Mouse (Mus musculus): ENCODE results near the gene Elf4. TPM values are rescaled to one million over a fixed set of nuclear protein-coding genes. Genes with fewer than 3 reads are reported as not detected.
A peak's percentile ranks its signal among the peaks of the same experiment; 100 is the strongest.

Gene Elf4
- total and polyA plus RNA-seq, 3 experiments, result 4.5 to 7.6 (median 5.0) TPM

DNA sequence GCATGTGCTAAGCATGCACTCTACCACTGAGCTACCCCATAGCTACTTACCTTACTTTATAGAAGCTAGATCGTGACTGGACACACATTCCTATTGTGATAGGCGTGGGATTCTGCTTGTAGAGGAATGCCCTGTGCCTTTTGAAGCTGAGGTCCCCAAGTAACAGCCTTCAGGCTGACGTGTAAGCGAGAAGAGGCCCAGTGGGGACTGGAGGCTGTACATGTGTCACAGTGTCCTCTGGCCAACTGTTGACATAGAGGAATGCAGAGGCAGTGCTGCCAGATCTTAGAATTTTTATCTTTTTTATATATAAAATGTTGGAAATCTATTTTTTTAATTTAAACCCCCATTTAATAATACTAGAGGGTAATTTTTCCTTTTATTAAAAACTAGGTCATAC is 62.9 kb downstream of the Elf4 start:
- no peak overlapping the region for H3K9ac ChIP-seq (ENCODE audit: low read depth, low read length)
- intact Hi-C loops (cut with DNase I), result no loop called here
- no peak overlapping the region for H3K4me3 ChIP-seq
- H3K36me3 ChIP-seq (ENCODE audit: control insufficient read depth, insufficient read depth, low read length), result no peaks in the 10 kb centered on the region
- no peak for DNase-seq
- H3K27me3 ChIP-seq (ENCODE audit: control insufficient read depth, insufficient read depth, low read length), result no peaks in the 10 kb centered on the region
- no peak overlapping the region for H3K27ac ChIP-seq
- TF ChIP-seq CTCF (IDR thresholded peaks at IDR 0.05) (no peak), POLR2A (IDR thresholded peaks at IDR 0.05; ENCODE audit: insufficient read depth, low read depth, low read length) (no peak), EP300 (IDR thresholded peaks at IDR 0.05; ENCODE audit: insufficient read depth, low read depth, low read length) (no peak)
- H3K4me1 ChIP-seq (ENCODE audit: control insufficient read depth, insufficient read depth, low read length), result no peaks in the 10 kb centered on the region
- H3K79me2 ChIP-seq (replicated peaks; ENCODE audit: control insufficient read depth, insufficient read depth, low read length), result no peaks in the 10 kb centered on the region
- WGBS, result 67% methylated on average over 4 of the region's 4 CpGs

DNA sequence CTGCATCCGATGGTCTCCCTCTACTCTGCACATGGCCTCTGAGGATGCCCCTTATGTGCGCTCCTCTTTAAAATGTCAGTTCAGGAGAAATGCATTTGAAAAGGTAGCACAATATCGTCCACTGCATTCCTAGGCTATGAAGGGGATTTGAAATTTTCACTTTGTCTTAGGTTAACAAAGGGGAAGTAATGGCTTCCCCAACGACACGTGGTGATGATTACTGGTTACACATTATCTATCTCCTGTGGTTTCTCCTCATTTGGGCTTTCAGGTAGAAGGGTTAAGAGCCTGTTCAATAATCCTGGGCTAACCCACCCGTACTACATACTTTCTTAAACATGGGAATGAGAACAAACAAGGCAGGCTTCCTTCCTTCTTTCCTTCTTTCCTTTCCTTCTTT is 73.6 kb downstream of the Elf4 start:
- Histone ChIP-seq H3K36me3 (ENCODE audit: control insufficient read depth, insufficient read depth, low read length) (no peaks in the 10 kb centered on the region), H3K27me3 (ENCODE audit: control insufficient read depth, insufficient read depth, low read length) (no peaks in the 10 kb centered on the region), H3K9ac (ENCODE audit: low read depth, low read length) (no peak overlapping the region), H3K4me1 (ENCODE audit: control insufficient read depth, insufficient read depth, low read length) (no peaks in the 10 kb centered on the region), H3K79me2 (replicated peaks; ENCODE audit: control insufficient read depth, insufficient read depth, low read length) (no peaks in the 10 kb centered on the region; the same call in 1 of the 2 replicates), H3K27ac (no peak overlapping the region), H3K4me3 (no peak overlapping the region)
- DNase-seq, result no peak
- intact Hi-C loops (cut with DNase I), result no loop called here
- TF ChIP-seq EP300 (IDR thresholded peaks at IDR 0.05; ENCODE audit: insufficient read depth, low read depth, low read length), result no peak
- no peak for TF ChIP-seq POLR2A (IDR thresholded peaks at IDR 0.05; ENCODE audit: insufficient read depth, low read depth, low read length)
- TF ChIP-seq CTCF (IDR thresholded peaks at IDR 0.05), result no peak
- WGBS, result 83% methylated on average over 6 of the region's 6 CpGs

DNA sequence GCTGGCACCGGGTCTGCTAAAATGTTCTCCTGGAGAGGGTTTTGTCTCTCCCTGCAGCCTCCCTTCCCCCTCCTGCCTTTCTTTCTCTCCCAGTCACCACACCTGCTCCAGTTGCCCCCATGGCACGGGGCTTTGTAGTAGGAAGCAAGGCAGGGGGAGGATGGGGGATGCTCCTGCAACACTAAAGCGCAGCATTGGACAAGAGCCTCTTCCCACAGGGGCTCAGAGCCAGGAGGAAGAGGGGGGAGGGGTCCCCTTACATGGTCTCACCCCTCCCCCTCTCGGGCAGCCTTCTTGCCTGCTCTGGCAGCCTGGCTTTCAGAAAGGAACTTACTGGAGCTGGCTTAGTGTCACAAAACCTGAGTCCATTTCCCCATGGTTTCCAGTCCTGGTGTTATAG is 77.0 kb downstream of the Elf4 start:
- no peak overlapping the region for H3K4me3 ChIP-seq
- H3K79me2 ChIP-seq (replicated peaks; ENCODE audit: control insufficient read depth, insufficient read depth, low read length), result no peaks in the 10 kb centered on the region
- H3K9ac ChIP-seq (ENCODE audit: low read depth, low read length), result no peak overlapping the region
- TF ChIP-seq POLR2A (IDR thresholded peaks at IDR 0.05; ENCODE audit: insufficient read depth, low read depth, low read length), result no peak
- no peak for TF ChIP-seq EP300 (IDR thresholded peaks at IDR 0.05; ENCODE audit: insufficient read depth, low read depth, low read length)
- no peak for TF ChIP-seq CTCF (IDR thresholded peaks at IDR 0.05)
- H3K27me3 ChIP-seq (ENCODE audit: control insufficient read depth, insufficient read depth, low read length), result no peaks in the 10 kb centered on the region
- H3K36me3 ChIP-seq (ENCODE audit: control insufficient read depth, insufficient read depth, low read length), result no peaks in the 10 kb centered on the region
- no peak for DNase-seq
- H3K27ac ChIP-seq, result no peak overlapping the region
- H3K4me1 ChIP-seq (ENCODE audit: control insufficient read depth, insufficient read depth, low read length), result no peaks in the 10 kb centered on the region
- intact Hi-C loops (cut with DNase I), result no loop called here
- 60% methylated on average over 4 of the region's 4 CpGs for WGBS

DNA sequence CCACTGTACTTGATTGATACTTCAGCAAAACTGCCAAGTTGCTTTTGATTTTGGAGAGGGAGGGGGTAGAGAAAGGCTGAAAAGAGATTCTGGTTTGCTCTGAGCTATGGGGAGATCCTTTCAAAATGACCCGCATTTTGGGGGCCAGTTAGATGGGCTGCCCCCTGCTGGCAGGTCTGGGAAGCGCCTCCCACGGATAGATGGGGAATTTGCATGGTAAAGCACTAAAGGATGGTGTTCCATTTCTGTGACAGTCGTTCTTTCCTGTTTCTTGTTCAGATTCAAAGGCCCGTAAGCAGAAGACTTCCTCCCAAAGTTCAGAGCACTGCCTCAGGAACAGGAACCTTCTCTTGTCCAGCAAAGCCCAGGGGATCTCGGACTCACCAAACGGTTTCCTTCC is 79.3 kb downstream of the Elf4 start:
- H3K27me3 ChIP-seq (ENCODE audit: control insufficient read depth, insufficient read depth, low read length), result no peaks in the 10 kb centered on the region
- H3K36me3 ChIP-seq (ENCODE audit: control insufficient read depth, insufficient read depth, low read length), result no peaks in the 10 kb centered on the region
- 0 out of 2 replicates have a peak, but pooled peaks have one; percentile 12 for TF ChIP-seq EP300 (IDR thresholded peaks at IDR 0.05; ENCODE audit: insufficient read depth, low read depth, low read length)
- no peak for TF ChIP-seq POLR2A (IDR thresholded peaks at IDR 0.05; ENCODE audit: insufficient read depth, low read depth, low read length)
- TF ChIP-seq CTCF (IDR thresholded peaks at IDR 0.05), result peak; percentile 88
- peak; percentile 36 to 78 for DNase-seq
- 36% methylated on average over 7 of the region's 7 CpGs for WGBS
- H3K9ac ChIP-seq (ENCODE audit: low read depth, low read length), result no peak overlapping the region
- H3K79me2 ChIP-seq (replicated peaks; ENCODE audit: control insufficient read depth, insufficient read depth, low read length), result no peaks in the 10 kb centered on the region
- intact Hi-C loops (cut with DNase I), result loop anchor here (1.0 to 5.0 kb wide), 4 partner anchors 36 to 391 kb away; no protein-coding TSS in a partner anchor
- H3K4me1 ChIP-seq (ENCODE audit: control insufficient read depth, insufficient read depth, low read length), result no peaks in the 10 kb centered on the region
- no peak overlapping the region for H3K27ac ChIP-seq
- H3K4me3 ChIP-seq, result no peak overlapping the region

DNA sequence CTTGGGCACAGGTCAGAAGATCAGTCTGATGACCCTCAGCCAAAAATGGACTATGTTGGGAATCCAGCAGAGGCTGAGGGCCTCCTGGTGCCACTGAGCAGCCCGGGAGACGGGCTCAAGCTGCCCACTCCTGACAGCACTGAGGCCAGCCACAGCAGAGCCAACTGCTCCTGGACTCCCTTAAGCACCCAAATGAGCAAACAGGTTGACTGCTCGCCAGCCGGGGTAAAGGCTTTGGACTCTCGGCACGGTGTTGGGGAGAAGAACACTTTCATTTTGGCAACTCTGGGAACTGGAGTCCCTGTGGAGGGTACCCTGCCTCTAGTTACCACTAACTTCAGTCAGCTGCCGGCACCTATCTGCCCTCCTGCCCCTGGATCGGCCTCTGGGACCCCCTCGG is 95.1 kb downstream of the Elf4 start:
- no peaks in the 10 kb centered on the region for H3K27me3 ChIP-seq (ENCODE audit: control insufficient read depth, insufficient read depth, low read length)
- H3K27ac ChIP-seq, result no peak overlapping the region
- intact Hi-C loops (cut with DNase I), result no loop called here
- WGBS, result 83% methylated on average over 9 of the region's 9 CpGs
- H3K9ac ChIP-seq (ENCODE audit: low read depth, low read length), result no peak overlapping the region
- TF ChIP-seq POLR2A (IDR thresholded peaks at IDR 0.05; ENCODE audit: insufficient read depth, low read depth, low read length) (no peak), EP300 (IDR thresholded peaks at IDR 0.05; ENCODE audit: insufficient read depth, low read depth, low read length) (no peak), CTCF (IDR thresholded peaks at IDR 0.05) (no peak)
- H3K4me1 ChIP-seq (ENCODE audit: control insufficient read depth, insufficient read depth, low read length), result no peaks in the 10 kb centered on the region
- H3K79me2 ChIP-seq (replicated peaks; ENCODE audit: control insufficient read depth, insufficient read depth, low read length), result no peaks in the 10 kb centered on the region
- H3K36me3 ChIP-seq (ENCODE audit: control insufficient read depth, insufficient read depth, low read length), result no peaks in the 10 kb centered on the region
- peak in 1 of 2 experiments; percentile 4 for DNase-seq
- no peak overlapping the region for H3K4me3 ChIP-seq

DNA sequence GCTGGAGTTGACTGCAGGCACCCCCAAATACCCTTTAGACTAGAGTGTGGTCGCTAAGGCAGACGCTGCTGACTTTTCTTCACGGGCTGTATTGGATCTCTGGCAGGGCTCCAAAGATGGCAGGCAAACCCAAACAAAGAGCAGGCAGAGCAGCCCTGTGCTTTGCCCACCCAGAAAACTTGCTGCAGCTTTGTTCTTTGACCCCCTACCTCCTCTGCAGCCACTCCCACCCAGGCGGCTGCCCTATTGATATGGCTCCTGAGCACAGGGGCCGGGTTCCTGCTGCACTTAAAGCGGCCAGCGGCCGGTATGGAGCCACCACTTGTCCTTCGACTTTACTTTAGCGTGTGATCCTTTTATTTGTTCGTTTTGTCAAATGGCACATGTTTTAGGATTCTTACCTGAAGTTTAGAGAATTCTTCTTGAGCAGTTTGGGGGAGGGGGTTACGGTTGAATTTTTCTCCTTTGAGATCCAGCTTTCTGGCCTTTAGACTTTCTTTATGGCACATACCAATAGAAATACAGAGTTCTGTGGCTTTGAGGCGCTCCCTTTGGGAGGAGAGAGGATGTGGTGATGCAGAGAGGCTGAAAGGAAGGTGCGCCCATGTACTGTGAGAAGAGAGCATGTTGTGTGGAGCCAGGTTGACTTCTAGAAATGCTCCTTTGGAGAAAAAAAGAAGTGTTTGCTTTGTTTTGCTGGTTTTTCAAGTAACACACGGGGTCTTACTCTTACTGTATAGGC is 96.9 kb downstream of the Elf4 start:
- DNase-seq, result no peak
- 65% methylated on average over 15 of the region's 15 CpGs for WGBS
- intact Hi-C loops (cut with DNase I), result no loop called here
- H3K79me2 ChIP-seq (replicated peaks; ENCODE audit: control insufficient read depth, insufficient read depth, low read length), result no peaks in the 10 kb centered on the region
- no peaks in the 10 kb centered on the region for H3K36me3 ChIP-seq (ENCODE audit: control insufficient read depth, insufficient read depth, low read length)
- H3K9ac ChIP-seq (ENCODE audit: low read depth, low read length), result no peak overlapping the region
- TF ChIP-seq POLR2A (IDR thresholded peaks at IDR 0.05; ENCODE audit: insufficient read depth, low read depth, low read length) (no peak), EP300 (IDR thresholded peaks at IDR 0.05; ENCODE audit: insufficient read depth, low read depth, low read length) (no peak), CTCF (IDR thresholded peaks at IDR 0.05) (no peak)
- no peaks in the 10 kb centered on the region for H3K4me1 ChIP-seq (ENCODE audit: control insufficient read depth, insufficient read depth, low read length)
- no peak overlapping the region for H3K4me3 ChIP-seq
- H3K27ac ChIP-seq, result no peak overlapping the region
- no peaks in the 10 kb centered on the region for H3K27me3 ChIP-seq (ENCODE audit: control insufficient read depth, insufficient read depth, low read length)

Other genes with a start within 250 kb of the Elf4 start
- gene Utp14a, start 206.3 kb downstream of the Elf4 start, total RNA-seq (2021), result 10 to 100 TPM; 14.0 to 18.1 TPM
- 2.5 and 4.6 TPM in 2 replicates for gene Utp14a, start 206.3 kb downstream of the Elf4 start, polyA plus RNA-seq (2012; rRNA removed)
- gene Bcorl1, start 121.8 kb downstream of the Elf4 start, total RNA-seq (2021), result 1 to 10 TPM; 5.7 to 6.0 TPM
- 2.2 and 2.3 TPM in 2 replicates for gene Bcorl1, start 121.8 kb downstream of the Elf4 start, polyA plus RNA-seq (2012; rRNA removed)
- gene Aifm1, start 50.4 kb upstream of the Elf4 start, total RNA-seq (2021), result 100 to 1,000 TPM in 1 of 2 experiments, 10 to 100 TPM in 1; 92.8 to 108 TPM
- gene Aifm1, start 50.4 kb upstream of the Elf4 start, polyA plus RNA-seq (2012; rRNA removed), result 33.2 and 76.9 TPM in 2 replicates
- under 1 TPM in 1 of 2 experiments, not detected in 1; 0.29 TPM for gene Rab33a, start 56.2 kb upstream of the Elf4 start, total RNA-seq (2021)
- 1.2 and 1.7 TPM in 2 replicates for gene Rab33a, start 56.2 kb upstream of the Elf4 start, polyA plus RNA-seq (2012; rRNA removed)
- 1 to 10 TPM; 4.5 to 4.8 TPM for gene Zfp280c, start 131.4 kb upstream of the Elf4 start, total RNA-seq (2021)
- 2.5 and 5.1 TPM in 2 replicates for gene Zfp280c, start 131.4 kb upstream of the Elf4 start, polyA plus RNA-seq (2012; rRNA removed)
- gene Slc25a14, start 160.3 kb upstream of the Elf4 start, total RNA-seq (2021), result 1 to 10 TPM; 1.9 to 2.1 TPM
- gene Slc25a14, start 160.3 kb upstream of the Elf4 start, polyA plus RNA-seq (2012; rRNA removed), result 1.6 and 1.9 TPM in 2 replicates
- gene Gpr119, start 211.3 kb upstream of the Elf4 start, total RNA-seq (2021), result not detected
- gene Gpr119, start 211.3 kb upstream of the Elf4 start, polyA plus RNA-seq (2012; rRNA removed), result 0.04 TPM in 1 of 2 replicates, not detected in the other
- gene Rbmx2, start 231.9 kb upstream of the Elf4 start, total RNA-seq (2021), result 1 to 10 TPM; 2.1 TPM
- 0.66 and 1.7 TPM in 2 replicates for gene Rbmx2, start 231.9 kb upstream of the Elf4 start, polyA plus RNA-seq (2012; rRNA removed)